Mouse (Mus musculus) liver, embryonic 13.5 days (tissue): ENCODE measurements around the gene Pcx. TPM values are rescaled to one million over a fixed set of nuclear protein-coding genes. Genes with fewer than 3 reads are reported as not detected.

Source experiments
- ATAC-seq: fragments of 200-750 bp; cut with Nextera tagmentation; 2 replicates; pipeline ENCODE4 v1.8.0; 2017; ENCODE audit warnings: low read depth, mild to moderate bottlenecking, moderate number of reproducible peaks, moderate library complexity
- DNase-seq: peaks from one replicate; pipeline ENCODE4 v3.0.0; 2022
- H3K27ac ChIP-seq: fragments of 300-500 bp; sonication (generic); 2 replicates; pipeline ENCODE4 v1.5.1; 2015; ENCODE audit warnings: moderate library complexity, mild to moderate bottlenecking, inconsistent platforms
- H3K27me3 ChIP-seq: fragments of 300-500 bp; sonication (generic); 2 replicates; pipeline ENCODE4 v1.6.1; 2015; ENCODE audit warnings: mild to moderate bottlenecking, inconsistent platforms
- H3K36me3 ChIP-seq: fragments of 300-500 bp; sonication (generic); 2 replicates; pipeline ENCODE4 v1.6.1; 2015; ENCODE audit warnings: mild to moderate bottlenecking, inconsistent platforms
- H3K4me1 ChIP-seq: fragments of 300-500 bp; sonication (generic); replicated peaks from 2 replicates; pipeline ENCODE4 v1.6.1; 2015; ENCODE audit warnings: inconsistent platforms
- H3K4me2 ChIP-seq: fragments of 300-500 bp; sonication (generic); 2 replicates; pipeline ENCODE4 v1.6.1; 2015; ENCODE audit warnings: inconsistent platforms, mild to moderate bottlenecking, moderate library complexity
- H3K4me3 ChIP-seq: fragments of 300-500 bp; sonication (generic); replicated peaks from 2 replicates; pipeline ENCODE4 v1.5.1; 2015; ENCODE audit warnings: mild to moderate bottlenecking, inconsistent platforms
- H3K9ac ChIP-seq: fragments of 300-500 bp; sonication (generic); 2 replicates; pipeline ENCODE4 v1.6.1; 2015; ENCODE audit warnings: mild to moderate bottlenecking, inconsistent platforms
- H3K9me3 ChIP-seq: fragments of 300-500 bp; sonication (generic); replicated peaks from 2 replicates; pipeline ENCODE4 v1.6.1; 2016; ENCODE audit warnings: inconsistent platforms
- WGBS: fragments of 180-500 bp; shearing (Covaris S2); methylation state at CpG from one replicate; pipeline ENCODE4 v1.1.7; 2015; ENCODE audit not compliant: insufficient replicate concordance; 5-methylcytosine and 5-hydroxymethylcytosine counted together
- polyA plus RNA-seq: library from polyadenylated mRNA; unstranded; fragments of >200 nt; fragmentation: Nextera tagmentation; extraction: Ambion mirVana; gene quantifications from 2 replicates; pipeline ENCODE4 v1.2.1, GENCODE M21; 2015

The Pcx gene
- polyA plus RNA-seq, 1 experiment from 2014 or later: 31.4 TPM

DNA sequence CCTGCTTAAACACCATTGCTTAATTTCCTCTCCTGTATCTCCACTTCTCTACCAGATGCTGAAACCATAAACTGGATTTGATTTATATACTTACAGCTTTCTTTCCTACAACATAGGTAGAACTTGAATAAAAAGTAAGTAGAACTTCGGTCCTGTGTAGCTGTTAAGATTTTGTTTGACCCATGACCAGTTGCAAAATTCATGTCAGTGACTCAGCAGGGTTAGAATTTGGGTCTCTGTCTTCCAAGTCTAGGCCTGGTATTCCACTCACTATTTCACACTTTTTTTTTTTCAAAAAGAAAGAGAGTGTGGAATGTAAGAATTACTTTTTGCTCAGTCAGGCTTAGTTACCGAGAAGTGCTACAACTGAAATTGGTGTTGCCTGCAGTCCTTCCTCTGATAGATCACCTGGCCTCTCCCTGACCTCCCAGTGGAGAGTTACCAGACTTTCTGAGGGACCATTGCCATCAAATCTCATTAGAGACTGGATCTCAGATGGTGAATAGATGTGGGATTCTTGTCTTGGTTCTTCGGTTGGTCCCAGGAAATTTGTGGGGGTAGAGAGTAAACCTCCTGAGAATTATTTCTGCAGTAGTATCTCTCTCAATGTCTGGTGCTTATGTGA lies 11.3 kb downstream of the Pcx start:
- Histone ChIP-seq H3K36me3 (no peaks in the 10 kb centered on the region), H3K9ac (no peak overlapping the region), H3K27me3 (no peaks in the 10 kb centered on the region), H3K4me2 (no peak overlapping the region), H3K27ac (no peak overlapping the region), H3K4me3 (no peak overlapping the region), H3K9me3 (no peaks in the 10 kb centered on the region), H3K4me1 (peaks cover 21% of the 10 kb centered on the region; the same call in 1 of the 2 replicates)
- no peak for DNase-seq
- 77% methylated on average over 3 of the region's 3 CpGs for WGBS
- ATAC-seq: no peak

DNA sequence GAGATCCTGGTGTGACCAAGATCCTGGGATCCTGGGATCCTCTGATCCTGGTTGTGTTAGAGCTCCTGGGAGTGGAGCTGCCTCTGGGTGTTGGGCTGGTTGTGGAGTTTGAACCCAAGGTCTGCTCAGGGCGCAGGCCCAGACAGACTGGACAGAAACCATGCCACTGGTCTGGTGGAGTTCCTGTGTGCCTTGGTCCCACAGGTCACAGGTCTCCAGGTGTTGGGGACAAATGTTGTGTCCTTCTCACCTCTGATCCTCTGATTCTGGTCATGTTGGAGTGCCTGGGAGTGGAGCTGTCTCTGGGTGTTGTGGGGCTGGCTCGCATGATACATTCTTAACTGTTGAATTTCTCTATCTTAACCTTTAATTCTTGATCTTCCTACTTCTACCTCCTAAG lies 24.4 kb downstream of the Pcx start:
- no peaks in the 10 kb centered on the region for H3K36me3 ChIP-seq
- DNase-seq: no peak
- no peaks in the 10 kb centered on the region for H3K27me3 ChIP-seq
- no peak overlapping the region for H3K4me3 ChIP-seq
- WGBS: 67% methylated on average over 2 of the region's 2 CpGs
- no peak overlapping the region for H3K9ac ChIP-seq
- 0 out of 2 replicates have a peak, but pooled peaks cover 5% of the 10 kb centered on the region for H3K4me1 ChIP-seq
- H3K9me3 ChIP-seq: no peaks in the 10 kb centered on the region
- no peak overlapping the region for H3K27ac ChIP-seq
- no peak for ATAC-seq
- no peak overlapping the region for H3K4me2 ChIP-seq

DNA sequence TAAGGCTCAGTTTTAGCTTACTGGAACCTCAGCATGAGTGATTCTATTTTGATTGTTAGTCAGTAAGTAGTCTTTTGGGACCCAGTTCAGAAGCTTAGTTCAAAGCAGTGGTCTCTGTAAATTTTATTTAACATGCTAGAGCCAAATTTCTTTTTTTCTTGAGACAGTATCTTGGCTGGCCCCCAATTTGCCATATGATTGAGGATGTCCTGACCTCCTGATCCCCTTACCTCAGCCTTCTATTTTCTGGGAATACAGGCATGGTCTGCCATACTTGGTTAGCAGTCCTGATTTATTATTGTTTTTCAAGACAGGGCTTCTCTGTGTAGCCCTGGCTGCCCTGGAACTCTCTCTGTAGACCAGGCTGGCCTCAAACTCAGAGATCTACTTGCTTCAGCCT lies 25.6 kb downstream of the Pcx start:
- no peak for DNase-seq
- Histone ChIP-seq H3K36me3 (peaks cover 4% of the 10 kb centered on the region; the same call in 1 of the 2 replicates), H3K27me3 (no peaks in the 10 kb centered on the region), H3K4me2 (no peak overlapping the region), H3K4me3 (no peak overlapping the region), H3K9ac (no peak overlapping the region), H3K27ac (no peak overlapping the region), H3K4me1 (0 out of 2 replicates have a peak, but pooled peaks cover 5% of the 10 kb centered on the region), H3K9me3 (no peaks in the 10 kb centered on the region)
- ATAC-seq: no peak

DNA sequence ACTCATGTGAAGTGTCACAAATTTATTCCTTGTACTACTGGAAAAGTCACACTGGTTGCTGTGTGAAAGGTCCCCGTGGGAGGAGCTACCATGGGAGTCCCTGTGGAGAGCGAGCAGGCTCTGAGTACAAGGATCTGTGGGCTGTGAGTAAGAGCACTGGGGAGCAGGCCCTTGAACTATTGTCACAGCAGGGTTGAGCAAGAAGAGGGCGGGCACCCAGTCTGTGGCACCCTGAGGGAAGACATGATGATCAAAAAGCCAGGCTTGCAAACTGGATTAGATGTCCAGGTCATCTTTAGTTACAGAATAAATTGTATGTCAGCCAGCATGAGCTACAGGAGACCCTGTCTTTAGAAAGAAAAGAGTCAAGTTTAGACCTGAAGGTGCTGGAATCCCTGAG lies 26.3 kb downstream of the Pcx start:
- Histone ChIP-seq H3K9me3 (no peaks in the 10 kb centered on the region), H3K4me1 (0 out of 2 replicates have a peak, but pooled peaks cover 5% of the 10 kb centered on the region), H3K4me3 (no peak overlapping the region), H3K27me3 (no peaks in the 10 kb centered on the region), H3K4me2 (no peak overlapping the region), H3K27ac (no peak overlapping the region), H3K36me3 (peaks cover 4% of the 10 kb centered on the region; the same call in 1 of the 2 replicates), H3K9ac (no peak overlapping the region)
- ATAC-seq (no peak), DNase-seq (no peak)
- 56% methylated on average over 3 of the region's 3 CpGs for WGBS

DNA sequence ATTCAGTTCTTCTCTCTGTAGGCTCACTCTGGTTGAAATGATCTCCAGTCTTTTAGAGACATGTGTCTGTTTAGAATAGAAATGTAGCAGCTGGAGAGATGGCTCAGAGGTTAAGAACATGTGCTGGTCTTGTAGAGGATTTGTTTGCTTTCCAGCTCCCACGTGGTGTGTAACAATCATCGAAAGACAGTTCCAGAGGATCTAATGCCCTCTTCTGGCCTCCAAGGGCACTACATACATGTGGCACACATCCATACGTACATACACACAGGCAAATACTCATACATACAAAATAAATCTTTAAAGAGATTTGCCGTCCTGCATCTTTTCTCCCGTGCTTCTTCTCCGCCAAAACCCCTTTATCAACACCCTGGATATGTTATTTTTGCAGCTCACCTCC lies 30.0 kb downstream of the Pcx start:
- no peak overlapping the region for H3K4me3 ChIP-seq
- no peak for DNase-seq
- 84% methylated on average over 6 of the region's 6 CpGs for WGBS
- 0 out of 2 replicates have a peak, but pooled peaks cover 2% of the 10 kb centered on the region for H3K4me1 ChIP-seq
- no peak for ATAC-seq
- no peaks in the 10 kb centered on the region for H3K27me3 ChIP-seq
- no peak overlapping the region for H3K9ac ChIP-seq
- no peaks in the 10 kb centered on the region for H3K9me3 ChIP-seq
- H3K27ac ChIP-seq: no peak overlapping the region
- H3K36me3 ChIP-seq: peaks cover 4% of the 10 kb centered on the region; the same call in 1 of the 2 replicates
- H3K4me2 ChIP-seq: no peak overlapping the region

DNA sequence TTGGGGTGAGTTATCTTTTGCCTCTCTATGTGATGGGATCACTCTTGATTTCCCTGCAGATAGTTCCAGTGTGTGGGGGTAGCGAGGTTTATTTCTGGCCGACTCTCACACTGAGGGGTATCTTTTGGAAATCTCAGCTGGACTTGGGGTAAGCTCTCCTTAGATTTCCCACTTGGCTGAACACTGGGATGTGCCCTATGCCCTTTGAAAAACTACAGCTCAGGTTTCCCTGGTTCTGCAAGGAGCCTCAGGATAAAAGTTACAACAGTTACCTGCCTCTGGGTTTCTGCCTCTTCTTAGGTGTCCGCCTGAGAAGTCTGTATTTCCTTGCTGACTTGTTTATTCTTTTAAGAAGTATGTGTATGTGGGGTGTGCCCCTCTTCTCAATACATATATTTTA lies 30.7 kb downstream of the Pcx start:
- Histone ChIP-seq H3K9me3 (no peaks in the 10 kb centered on the region), H3K27ac (no peak overlapping the region), H3K36me3 (peaks cover 4% of the 10 kb centered on the region; the same call in 1 of the 2 replicates), H3K4me1 (0 out of 2 replicates have a peak, but pooled peaks cover 2% of the 10 kb centered on the region), H3K27me3 (no peaks in the 10 kb centered on the region), H3K9ac (no peak overlapping the region), H3K4me3 (no peak overlapping the region), H3K4me2 (no peak overlapping the region)
- no peak for DNase-seq
- ATAC-seq: no peak
- WGBS: 82% methylated on average over 3 of the region's 3 CpGs

DNA sequence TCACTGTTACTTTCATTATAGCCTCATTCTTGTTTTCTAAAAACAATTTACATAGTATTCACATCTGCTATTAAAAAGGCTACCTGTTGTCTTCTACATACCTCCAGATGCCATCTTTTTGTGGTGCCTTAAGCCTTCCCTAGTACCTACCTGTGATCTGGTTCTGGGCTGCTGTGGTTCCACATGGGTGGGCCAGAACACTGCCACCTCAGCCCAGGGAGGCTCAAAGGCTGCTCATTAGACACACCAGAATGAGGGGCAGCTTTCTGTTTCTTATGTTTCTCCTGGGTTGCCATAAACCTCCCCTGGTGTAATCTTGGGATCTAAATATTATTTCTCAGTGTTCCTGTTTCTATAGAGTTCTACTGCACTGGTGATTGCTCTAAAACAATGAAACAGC lies 31.8 kb downstream of the Pcx start:
- no peaks in the 10 kb centered on the region for H3K27me3 ChIP-seq
- peak overlapping the region; percentile 17; the same call in 1 of the 2 replicates for H3K9ac ChIP-seq
- H3K4me1 ChIP-seq: peaks cover 12% of the 10 kb centered on the region
- no peak for ATAC-seq
- no peak overlapping the region for H3K4me3 ChIP-seq
- H3K9me3 ChIP-seq: no peaks in the 10 kb centered on the region
- DNase-seq: no peak
- H3K27ac ChIP-seq: no peak overlapping the region
- no peak overlapping the region for H3K4me2 ChIP-seq
- H3K36me3 ChIP-seq: peaks cover 4% of the 10 kb centered on the region; the same call in 1 of the 2 replicates

DNA sequence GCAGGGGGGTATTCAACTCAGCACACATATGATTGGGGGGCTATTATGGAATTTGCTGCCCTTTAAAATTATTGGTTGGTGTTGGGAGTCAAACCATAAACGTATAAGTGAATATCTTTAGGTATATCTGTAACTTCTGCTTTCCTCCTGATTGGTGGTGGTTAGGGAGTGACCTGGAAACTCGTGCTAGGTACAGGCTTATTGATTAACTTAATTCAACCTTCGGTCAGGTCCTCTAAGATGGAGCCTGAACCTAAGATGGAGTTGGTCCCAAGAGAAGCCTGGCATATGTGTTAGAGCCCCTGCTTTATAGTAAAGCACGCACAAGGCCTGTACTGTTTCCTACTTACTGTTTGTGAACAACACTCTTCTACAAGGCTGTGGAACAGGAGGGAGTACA lies 34.8 kb downstream of the Pcx start:
- Histone ChIP-seq H3K4me2 (no peak overlapping the region), H3K27me3 (no peaks in the 10 kb centered on the region), H3K4me1 (peaks cover 16% of the 10 kb centered on the region), H3K9ac (no peak overlapping the region), H3K4me3 (no peak overlapping the region), H3K36me3 (peaks cover 4% of the 10 kb centered on the region; the same call in 1 of the 2 replicates), H3K27ac (no peak overlapping the region), H3K9me3 (no peaks in the 10 kb centered on the region)
- ATAC-seq (no peak), DNase-seq (no peak)
- WGBS: 66% methylated on average over 4 of the region's 4 CpGs

DNA sequence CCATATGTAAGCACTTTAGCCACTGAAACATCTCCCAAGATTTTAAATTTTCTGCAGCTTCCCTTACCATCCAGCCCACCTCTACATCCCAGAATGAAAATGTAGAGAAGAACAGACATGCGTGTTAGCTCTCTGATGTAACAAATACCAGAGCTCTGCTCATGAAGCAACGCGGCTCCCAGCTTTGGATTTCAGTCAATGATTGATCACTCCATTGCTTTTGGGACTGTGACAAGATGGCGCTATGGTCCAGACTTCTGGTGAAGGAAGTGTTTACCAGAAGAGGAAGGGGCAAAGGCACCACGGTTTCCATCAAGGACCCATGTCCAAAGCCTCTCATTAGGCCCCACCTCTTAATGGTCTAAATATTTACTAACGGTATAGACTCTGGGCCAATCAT lies 35.6 kb downstream of the Pcx start:
- no peak overlapping the region for H3K9ac ChIP-seq
- ATAC-seq (no peak), DNase-seq (no peak)
- WGBS: 82% methylated on average over 6 of the region's 6 CpGs
- no peak overlapping the region for H3K4me2 ChIP-seq
- no peaks in the 10 kb centered on the region for H3K36me3 ChIP-seq
- H3K9me3 ChIP-seq: no peaks in the 10 kb centered on the region
- peaks cover 16% of the 10 kb centered on the region for H3K4me1 ChIP-seq
- H3K27ac ChIP-seq: no peak overlapping the region
- no peaks in the 10 kb centered on the region for H3K27me3 ChIP-seq
- no peak overlapping the region for H3K4me3 ChIP-seq

DNA sequence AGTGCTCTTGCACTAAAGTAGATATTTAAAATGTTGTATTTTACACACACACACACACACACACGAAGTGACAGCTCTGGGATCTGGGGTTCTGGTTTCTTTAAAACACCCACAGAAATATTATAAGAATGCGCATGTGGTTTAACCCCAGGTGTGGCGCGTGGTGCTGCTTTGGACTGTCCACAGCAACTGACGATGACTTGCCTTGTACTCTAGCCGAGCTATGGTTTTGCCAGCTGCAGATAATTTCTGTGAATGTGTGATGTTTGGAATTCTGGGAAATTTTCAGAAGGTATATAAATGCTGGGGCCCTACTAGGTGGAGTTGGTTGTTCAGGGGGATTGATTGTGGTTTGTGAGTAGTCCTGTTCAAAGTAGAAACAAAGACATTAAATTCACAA lies 37.5 kb downstream of the Pcx start:
- WGBS: 71% methylated on average over 6 of the region's 6 CpGs
- no peak for ATAC-seq
- no peak overlapping the region for H3K4me2 ChIP-seq
- H3K4me1 ChIP-seq: peaks cover 30% of the 10 kb centered on the region
- H3K27me3 ChIP-seq: no peaks in the 10 kb centered on the region
- H3K9ac ChIP-seq: no peak overlapping the region
- H3K36me3 ChIP-seq: no peaks in the 10 kb centered on the region
- H3K27ac ChIP-seq: no peak overlapping the region; the same call in 1 of the 2 replicates
- no peak for DNase-seq
- H3K4me3 ChIP-seq: no peak overlapping the region
- no peaks in the 10 kb centered on the region for H3K9me3 ChIP-seq

DNA sequence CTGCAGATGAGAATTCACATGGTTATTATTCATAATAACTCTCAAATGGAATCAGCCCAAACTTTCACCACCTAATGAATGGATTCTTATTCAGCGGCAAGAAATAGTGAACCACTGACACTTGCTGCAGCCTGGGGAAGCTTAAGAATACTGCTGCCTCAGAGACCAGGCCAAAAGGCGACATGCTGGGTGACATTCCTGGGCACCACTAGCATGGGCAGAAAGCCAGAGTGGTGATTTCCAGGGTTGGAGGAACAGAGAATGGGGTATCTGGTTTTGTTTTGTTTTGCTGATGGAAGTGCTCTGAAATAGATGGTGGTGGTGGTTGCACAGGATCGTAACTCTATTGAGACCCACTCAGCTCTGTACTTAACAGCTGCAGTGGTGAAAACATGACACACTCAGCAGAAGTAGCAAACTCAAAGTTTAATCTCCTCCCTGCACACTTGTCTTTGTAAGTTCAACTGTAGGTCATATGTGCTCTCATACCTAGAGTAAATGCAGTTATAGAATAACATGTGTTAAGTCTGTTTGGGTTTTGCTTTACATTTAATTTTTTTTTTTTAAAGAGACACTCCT lies 38.1 kb downstream of the Pcx start:
- no peak for DNase-seq
- ATAC-seq: no peak
- H3K9me3 ChIP-seq: no peaks in the 10 kb centered on the region
- H3K27ac ChIP-seq: no peak overlapping the region
- H3K27me3 ChIP-seq: no peaks in the 10 kb centered on the region
- no peak overlapping the region; the same call in 1 of the 2 replicates for H3K9ac ChIP-seq
- WGBS: 82% methylated on average over 3 of the region's 3 CpGs
- H3K36me3 ChIP-seq: no peaks in the 10 kb centered on the region
- no peak overlapping the region for H3K4me3 ChIP-seq
- H3K4me2 ChIP-seq: no peak overlapping the region
- peaks cover 35% of the 10 kb centered on the region for H3K4me1 ChIP-seq

DNA sequence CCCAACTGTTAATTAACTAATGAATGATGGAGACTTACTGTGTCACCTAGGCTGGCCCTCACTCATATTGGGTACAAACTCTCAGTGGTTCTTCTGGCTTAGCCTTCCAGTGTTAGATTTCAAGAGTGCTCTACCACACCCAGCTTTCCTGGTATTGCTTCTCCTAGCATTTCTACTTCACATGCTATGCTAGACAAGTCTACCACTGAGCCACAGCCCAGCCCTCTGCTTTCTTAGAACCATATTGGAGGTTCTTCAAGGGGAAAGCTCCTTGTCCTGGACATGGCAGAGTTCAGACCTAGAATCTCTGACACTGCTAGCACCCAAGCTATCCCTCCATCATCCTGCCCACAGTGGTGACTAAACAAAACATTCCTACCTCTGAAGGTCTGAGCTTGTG lies 44.0 kb downstream of the Pcx start:
- H3K27me3 ChIP-seq: no peaks in the 10 kb centered on the region
- H3K4me2 ChIP-seq: peak overlapping the region; percentile 39
- peaks cover 77% of the 10 kb centered on the region for H3K4me1 ChIP-seq
- peak overlapping the region; percentile 66 for H3K9ac ChIP-seq
- H3K9me3 ChIP-seq: no peaks in the 10 kb centered on the region
- no peak overlapping the region for H3K4me3 ChIP-seq
- DNase-seq: no peak
- peak overlapping the region; percentile 100 for H3K27ac ChIP-seq
- ATAC-seq: no peak
- H3K36me3 ChIP-seq: no peaks in the 10 kb centered on the region
